Mouse (Mus musculus): ENCODE data around the gene Gm1113. TPM values are rescaled to one million over a fixed set of nuclear protein-coding genes. Genes with fewer than 3 reads are reported as not detected.

The Gm1113 gene
- total and polyA plus RNA-seq, 2 experiments, result not detected

DNA sequence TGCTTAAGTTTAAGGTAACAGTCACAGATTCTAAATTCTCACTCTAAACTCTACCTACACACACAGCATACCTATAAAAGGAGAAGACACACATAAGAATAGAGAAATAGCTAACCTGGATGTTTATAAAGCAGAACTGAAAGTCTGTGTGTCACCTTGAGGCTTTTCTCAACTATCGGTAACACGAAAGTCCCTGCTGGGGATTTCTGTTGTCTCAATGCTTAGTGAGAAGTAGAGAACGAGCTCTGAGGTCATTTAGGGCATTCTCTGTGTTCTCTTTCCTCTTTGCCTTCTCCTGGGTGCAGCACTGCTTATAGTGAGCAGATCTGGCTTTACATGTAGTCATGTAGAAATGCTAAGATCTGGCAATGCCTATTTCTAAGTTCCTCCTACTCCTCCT, 34.1 kb downstream of the Gm1113 start:
- whole genome bisulfite sequencing, result 89% methylated on average over 3 of the region's 3 CpGs
- TF ChIP-seq CTCF (IDR thresholded peaks at IDR 0.05; ENCODE audit: low read depth, low read length) (no peak), POLR2A (IDR thresholded peaks at IDR 0.05; ENCODE audit: extremely low read depth, insufficient read depth, low read length) (no peak)
- no peaks in the 10 kb centered on the region; the same call in 1 of the 2 replicates for H3K36me3 ChIP-seq (ENCODE audit: control insufficient read depth, insufficient read depth, low read length)
- H3K4me3 ChIP-seq (ENCODE audit: insufficient read depth, low read depth, low read length), result no peak overlapping the region
- H3K4me1 ChIP-seq (ENCODE audit: control insufficient read depth, insufficient read depth, low read length), result no peaks in the 10 kb centered on the region
- no peaks in the 10 kb centered on the region for H3K79me2 ChIP-seq (ENCODE audit: control insufficient read depth, insufficient read depth, low read length)
- H3K27me3 ChIP-seq (ENCODE audit: control insufficient read depth, insufficient read depth, low read length), result no peaks in the 10 kb centered on the region
- DNase-seq (ENCODE audit: extremely low read depth, low read depth, low spot score), result no peak
- no peak overlapping the region for H3K27ac ChIP-seq (replicated peaks; ENCODE audit: insufficient read depth, low read depth, low read length)
- no peak overlapping the region for H3K9ac ChIP-seq (ENCODE audit: low read depth, low read length)

DNA sequence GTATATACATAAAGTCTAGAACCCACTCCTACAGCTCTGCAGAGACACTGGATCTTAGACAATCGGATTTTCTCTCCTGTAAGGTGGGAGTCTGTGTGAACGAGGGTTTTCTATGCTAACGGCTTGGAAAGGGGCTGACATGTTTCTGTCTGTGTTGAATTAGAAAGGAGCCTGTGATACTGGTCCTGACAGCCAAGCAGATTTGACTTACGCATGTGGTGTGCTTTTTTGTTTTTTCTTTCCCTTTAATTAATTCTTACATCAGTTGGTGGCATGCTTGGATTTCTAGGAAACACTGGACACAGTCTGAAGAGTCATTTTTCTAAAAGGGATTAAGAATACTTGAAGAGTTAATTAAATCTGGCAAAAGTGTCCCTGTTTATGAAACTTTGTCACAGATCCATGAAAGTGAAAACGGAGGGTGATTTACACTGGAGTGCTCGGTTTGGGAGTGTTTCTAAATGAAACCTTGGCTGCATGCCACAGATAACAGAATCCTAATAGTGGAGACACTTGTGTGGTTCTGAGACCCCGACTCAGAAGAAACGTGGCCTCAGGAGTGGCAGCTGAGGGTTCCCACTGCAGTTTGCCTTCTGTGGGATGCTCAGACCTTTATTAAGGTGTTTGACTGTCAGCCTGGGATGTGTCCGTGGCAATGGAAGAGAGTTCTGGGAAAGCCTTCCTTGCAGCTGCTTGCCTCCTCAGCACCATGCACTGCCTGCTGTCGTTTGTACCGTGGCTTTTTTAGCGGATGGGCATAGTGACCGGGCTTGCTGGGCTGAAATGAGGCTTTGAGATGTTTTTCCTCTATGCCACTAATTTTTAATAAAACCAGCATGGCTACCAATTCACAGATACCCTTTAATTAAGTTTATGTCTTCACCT, 35.8 kb downstream of the Gm1113 start:
- no peaks in the 10 kb centered on the region for H3K4me1 ChIP-seq (ENCODE audit: control insufficient read depth, insufficient read depth, low read length)
- TF ChIP-seq POLR2A (IDR thresholded peaks at IDR 0.05; ENCODE audit: extremely low read depth, insufficient read depth, low read length), result no peak
- no peak for TF ChIP-seq CTCF (IDR thresholded peaks at IDR 0.05; ENCODE audit: low read depth, low read length)
- WGBS, result 76% methylated on average over 13 of the region's 13 CpGs
- peaks cover 2% of the 10 kb centered on the region; the same call in 1 of the 2 replicates for H3K36me3 ChIP-seq (ENCODE audit: control insufficient read depth, insufficient read depth, low read length)
- no peaks in the 10 kb centered on the region for H3K27me3 ChIP-seq (ENCODE audit: control insufficient read depth, insufficient read depth, low read length)
- H3K9ac ChIP-seq (ENCODE audit: low read depth, low read length), result no peak overlapping the region
- no peak overlapping the region for H3K4me3 ChIP-seq (ENCODE audit: insufficient read depth, low read depth, low read length)
- no peak overlapping the region for H3K27ac ChIP-seq (replicated peaks; ENCODE audit: insufficient read depth, low read depth, low read length)
- no peaks in the 10 kb centered on the region for H3K79me2 ChIP-seq (ENCODE audit: control insufficient read depth, insufficient read depth, low read length)
- DNase-seq (ENCODE audit: extremely low read depth, low read depth, low spot score), result no peak

- no peak for TF ChIP-seq POLR2A (IDR thresholded peaks at IDR 0.05; ENCODE audit: extremely low read depth, insufficient read depth, low read length)
- TF ChIP-seq CTCF (IDR thresholded peaks at IDR 0.05; ENCODE audit: low read depth, low read length), result no peak
Observed at GRCm38 (mm10) chr9:35479456-35479855, 38.6 kb downstream of the Gm1113 start.

DNA sequence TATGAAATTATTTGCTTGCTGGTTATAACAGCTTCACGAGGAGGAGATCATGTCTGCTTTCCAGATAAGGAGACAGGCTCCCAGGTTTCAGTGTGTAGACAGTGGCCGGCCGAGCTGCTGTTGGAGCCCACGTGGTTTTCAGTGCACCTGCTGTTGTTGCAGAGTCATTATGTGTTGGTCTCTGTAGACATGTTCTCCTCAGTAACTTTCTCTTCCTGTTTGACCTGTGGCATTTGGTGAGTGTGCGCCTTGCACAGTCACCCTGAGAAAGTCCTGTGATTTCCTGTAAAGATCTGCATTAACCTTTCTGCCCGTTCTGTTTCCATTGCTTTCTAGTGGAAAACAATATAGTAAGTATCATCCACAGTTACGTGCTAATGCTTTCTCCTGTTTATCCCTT, 42.7 kb downstream of the Gm1113 start:
- no peak overlapping the region for H3K9ac ChIP-seq (ENCODE audit: low read depth, low read length)
- H3K27me3 ChIP-seq (ENCODE audit: control insufficient read depth, insufficient read depth, low read length), result no peaks in the 10 kb centered on the region
- DNase-seq (ENCODE audit: extremely low read depth, low read depth, low spot score), result no peak
- H3K79me2 ChIP-seq (ENCODE audit: control insufficient read depth, insufficient read depth, low read length), result no peaks in the 10 kb centered on the region
- no peak overlapping the region for H3K27ac ChIP-seq (replicated peaks; ENCODE audit: insufficient read depth, low read depth, low read length)
- no peak overlapping the region for H3K4me3 ChIP-seq (ENCODE audit: insufficient read depth, low read depth, low read length)
- no peaks in the 10 kb centered on the region for H3K4me1 ChIP-seq (ENCODE audit: control insufficient read depth, insufficient read depth, low read length)
- TF ChIP-seq CTCF (IDR thresholded peaks at IDR 0.05; ENCODE audit: low read depth, low read length) (no peak), POLR2A (IDR thresholded peaks at IDR 0.05; ENCODE audit: extremely low read depth, insufficient read depth, low read length) (no peak)
- peaks cover 2% of the 10 kb centered on the region; the same call in 1 of the 2 replicates for H3K36me3 ChIP-seq (ENCODE audit: control insufficient read depth, insufficient read depth, low read length)
- 82% methylated on average over 7 of the region's 7 CpGs for WGBS

More at GRCm38 (mm10) chr9:35479456-35479855, 38.6 kb downstream of the Gm1113 start:
- H3K9ac ChIP-seq (ENCODE audit: low read depth, low read length), result no peak overlapping the region
- DNase-seq (ENCODE audit: extremely low read depth, low read depth, low spot score), result no peak
- no peaks in the 10 kb centered on the region for H3K27me3 ChIP-seq (ENCODE audit: control insufficient read depth, insufficient read depth, low read length)
- WGBS, result 92% methylated on average over 6 of the region's 6 CpGs
- H3K79me2 ChIP-seq (ENCODE audit: control insufficient read depth, insufficient read depth, low read length), result no peaks in the 10 kb centered on the region
- peaks cover 2% of the 10 kb centered on the region; the same call in 1 of the 2 replicates for H3K36me3 ChIP-seq (ENCODE audit: control insufficient read depth, insufficient read depth, low read length)
- no peak overlapping the region for H3K4me3 ChIP-seq (ENCODE audit: insufficient read depth, low read depth, low read length)
- H3K27ac ChIP-seq (replicated peaks; ENCODE audit: insufficient read depth, low read depth, low read length), result no peak overlapping the region
- no peaks in the 10 kb centered on the region for H3K4me1 ChIP-seq (ENCODE audit: control insufficient read depth, insufficient read depth, low read length)

GRCm38 (mm10) chr9:35474104-35474724, 43.9 kb downstream of the Gm1113 start:
- 71% methylated on average over 10 of the region's 10 CpGs for WGBS
- Histone ChIP-seq H3K9ac (ENCODE audit: low read depth, low read length) (no peak overlapping the region), H3K79me2 (ENCODE audit: control insufficient read depth, insufficient read depth, low read length) (no peaks in the 10 kb centered on the region), H3K36me3 (ENCODE audit: control insufficient read depth, insufficient read depth, low read length) (peaks cover 2% of the 10 kb centered on the region; the same call in 1 of the 2 replicates), H3K27ac (replicated peaks; ENCODE audit: insufficient read depth, low read depth, low read length) (no peak overlapping the region), H3K27me3 (ENCODE audit: control insufficient read depth, insufficient read depth, low read length) (no peaks in the 10 kb centered on the region), H3K4me3 (ENCODE audit: insufficient read depth, low read depth, low read length) (no peak overlapping the region), H3K4me1 (ENCODE audit: control insufficient read depth, insufficient read depth, low read length) (no peaks in the 10 kb centered on the region)
- DNase-seq (ENCODE audit: extremely low read depth, low read depth, low spot score), result no peak
- TF ChIP-seq CTCF (IDR thresholded peaks at IDR 0.05; ENCODE audit: low read depth, low read length), result no peak
- no peak for TF ChIP-seq POLR2A (IDR thresholded peaks at IDR 0.05; ENCODE audit: extremely low read depth, insufficient read depth, low read length)
